Mouse (Mus musculus) left cerebral cortex, postnatal 14 days (tissue): ENCODE data around the gene Def8. TPM values are rescaled to one million over a fixed set of nuclear protein-coding genes. Genes with fewer than 3 reads are reported as not detected.
"Not testable (repeated sequence)": the region's sequence is repeated elsewhere in the genome, so short reads cannot be mapped to it uniquely, and the experiment has no call there.

ENCODE experiments used
- DNase-seq, 2 experiments: peaks; one replicate each; pipeline ENCODE4 v3.0.0; 2021 to 2022; ENCODE audit warnings: low spot score in 2 of 2, mixed read lengths in 1 of 2
- intact Hi-C: fragments of 180-260 bp; cut with DNase I; formaldehyde crosslinking; loops from one replicate; pipeline ENCODE4 v1.15.1; 2025
- total RNA-seq, 2 experiments: library from RNA; stranded (reverse); gene quantifications; 2 replicates each; pipeline ENCODE4 v1.2.3; 2021

Gene Def8
- total RNA-seq, 2 experiments from 2014 or later: 76.1 to 76.7 TPM

- intact Hi-C loops: no loop called here
- no peak for DNase-seq
These were observed 5.8 kb downstream of the Def8 start for GRCm38 (mm10) chr8:123428939-123429721.

- DNase-seq, intact Hi-C loops: not testable (repeated sequence)
These were observed 6.3 kb downstream of the Def8 start for GRCm38 (mm10) chr8:123429722-123430013.

- DNase-seq, intact Hi-C loops: not testable (repeated sequence)
These were observed 7.6 kb downstream of the Def8 start for GRCm38 (mm10) chr8:123430936-123431335.

- DNase-seq: no peak
- intact Hi-C loops: no loop called here
These were observed 8.5 kb downstream of the Def8 start for GRCm38 (mm10) chr8:123431616-123432365.

GRCm38 (mm10) chr8:123432381-123432780 lies 9.1 kb downstream of the Def8 start:
- intact Hi-C loops: no loop called here
- no peak for DNase-seq

GRCm38 (mm10) chr8:123433241-123433974 lies 10.1 kb downstream of the Def8 start:
- DNase-seq, intact Hi-C loops: not testable (repeated sequence)

GRCm38 (mm10) chr8:123441788-123442187 lies 18.5 kb downstream of the Def8 start:
- no peak for DNase-seq
- intact Hi-C loops: no loop called here

GRCm38 (mm10) chr8:123442351-123442750 lies 19.0 kb downstream of the Def8 start:
- DNase-seq: no peak
- intact Hi-C loops: no loop called here

- DNase-seq: peak; percentile 92 to 93
- intact Hi-C loops: no loop called here
These were observed 19.7 kb downstream of the Def8 start for GRCm38 (mm10) chr8:123442871-123443575.

GRCm38 (mm10) chr8:123443576-123443921 lies 20.2 kb downstream of the Def8 start:
- intact Hi-C loops: no loop called here
- DNase-seq: no peak

GRCm38 (mm10) chr8:123444131-123444530 lies 20.8 kb downstream of the Def8 start:
- no peak for DNase-seq
- intact Hi-C loops: no loop called here

GRCm38 (mm10) chr8:123445981-123446380 lies 22.7 kb downstream of the Def8 start:
- DNase-seq: no peak
- intact Hi-C loops: no loop called here

GRCm38 (mm10) chr8:123446799-123447198 lies 23.5 kb downstream of the Def8 start:
- intact Hi-C loops: no loop called here
- no peak for DNase-seq

- intact Hi-C loops: no loop called here
- DNase-seq: no peak
These were observed 27.5 kb downstream of the Def8 start for GRCm38 (mm10) chr8:123450783-123451182.

GRCm38 (mm10) chr8:123451747-123452146 lies 28.4 kb downstream of the Def8 start:
- intact Hi-C loops, DNase-seq: not testable (repeated sequence)

GRCm38 (mm10) chr8:123452149-123452548 lies 28.8 kb downstream of the Def8 start:
- intact Hi-C loops: no loop called here
- DNase-seq: no peak

GRCm38 (mm10) chr8:123453291-123453690 lies 30.0 kb downstream of the Def8 start:
- no peak for DNase-seq
- intact Hi-C loops: no loop called here

- intact Hi-C loops: no loop called here
- no peak for DNase-seq
These were observed 30.6 kb downstream of the Def8 start for GRCm38 (mm10) chr8:123453951-123454350.

- intact Hi-C loops: no loop called here
- DNase-seq: no peak
These were observed 31.2 kb downstream of the Def8 start for GRCm38 (mm10) chr8:123454559-123454958.

GRCm38 (mm10) chr8:123463651-123464050 lies 40.3 kb downstream of the Def8 start:
- intact Hi-C loops: no loop called here
- no peak for DNase-seq
